Mouse (Mus musculus): ENCODE measurements around the gene Prmt3. TPM values are rescaled to one million over a fixed set of nuclear protein-coding genes. Genes with fewer than 3 reads are reported as not detected.

Prmt3 gene
- polyA plus RNA-seq, 1 experiment from 2014 or later, result 50.6 TPM

DNA sequence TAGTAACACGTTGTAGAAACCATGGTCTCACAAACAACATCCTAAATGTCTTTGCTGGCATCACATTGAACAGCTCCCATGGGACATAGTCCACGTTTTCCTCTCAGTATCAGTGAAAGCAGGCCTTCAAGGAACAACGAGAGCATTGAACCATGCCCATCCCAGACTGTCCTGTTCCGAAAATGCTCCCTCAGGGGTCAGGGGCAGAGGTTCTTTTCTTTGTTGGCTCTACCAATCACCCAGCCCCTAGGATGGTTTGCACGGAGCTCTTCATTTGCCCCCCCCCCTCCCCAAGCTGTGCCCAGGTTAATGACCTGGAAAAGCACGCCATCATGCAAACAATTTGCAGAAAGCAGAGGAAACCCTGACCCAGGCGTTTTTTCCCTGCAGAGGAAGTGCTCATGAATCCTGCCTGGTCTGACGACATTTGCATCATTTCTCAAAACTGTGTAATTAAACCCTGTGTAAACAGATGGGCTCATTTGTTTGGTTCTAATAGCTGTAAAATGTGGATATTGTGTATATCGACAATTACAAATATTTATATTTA, 123.9 kb downstream of the Prmt3 start:
- Histone ChIP-seq H3K9me3 (no peaks in the 10 kb centered on the region), H3K27ac (no peak overlapping the region), H3K36me3 (no peaks in the 10 kb centered on the region), H3K4me2 (replicated peaks) (no peak overlapping the region), H3K4me1 (replicated peaks) (0 out of 2 replicates have a peak, but pooled peaks cover 4% of the 10 kb centered on the region), H3K27me3 (peaks cover 57% of the 10 kb centered on the region), H3K9ac (replicated peaks) (no peak overlapping the region), H3K4me3 (replicated peaks) (no peak overlapping the region)
- no peak for ATAC-seq
- 37% methylated on average over 9 of the region's 9 CpGs for WGBS

DNA sequence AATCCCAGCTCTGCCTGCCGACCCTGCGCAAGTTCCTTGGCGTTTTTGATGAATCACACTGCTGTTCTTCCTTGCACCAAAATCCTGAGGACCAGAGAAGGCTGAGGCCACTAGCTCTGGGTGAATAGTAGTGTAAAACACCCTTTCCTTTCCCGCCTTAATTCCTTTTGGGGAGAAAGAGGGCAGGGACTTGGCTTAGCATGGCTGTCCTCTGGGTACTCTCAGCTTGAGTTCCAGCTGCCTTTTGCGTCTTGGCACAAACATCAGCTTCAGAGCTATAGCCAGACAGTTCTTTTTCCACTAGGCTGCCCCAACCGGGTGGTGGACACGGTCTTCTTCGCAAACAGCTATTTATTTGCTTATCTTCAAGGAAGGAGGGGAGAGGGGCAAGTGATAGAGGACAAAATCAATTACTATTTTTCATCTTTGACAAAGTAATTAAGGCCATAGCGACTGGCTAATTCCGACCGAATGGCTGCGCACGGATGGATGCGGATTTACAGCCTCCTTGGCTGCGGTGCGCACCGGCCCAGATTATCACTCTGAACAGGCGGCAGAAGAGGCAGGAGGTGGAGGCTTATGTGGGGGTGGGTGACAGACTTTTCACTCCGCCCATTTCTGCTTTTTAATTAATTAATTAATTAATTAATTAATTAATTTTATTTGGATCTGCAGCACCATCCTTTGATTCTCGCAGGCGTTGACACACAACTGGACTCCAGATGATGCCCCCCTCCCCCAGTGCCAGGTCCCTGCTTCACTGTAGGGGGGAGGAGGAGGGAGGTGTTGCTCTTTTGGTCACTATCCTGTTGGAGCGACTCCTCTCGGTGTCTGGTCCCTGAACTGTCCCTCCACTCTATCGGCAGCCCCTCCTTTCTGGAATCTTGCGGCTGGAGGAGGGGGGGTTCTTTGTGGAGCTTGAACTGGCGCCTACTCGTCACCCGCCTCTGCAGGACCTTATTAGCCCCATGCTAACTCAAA, 129.3 kb downstream of the Prmt3 start:
- Histone ChIP-seq H3K4me2 (replicated peaks) (peak overlapping the region; percentile 5), H3K27ac (no peak overlapping the region), H3K4me3 (replicated peaks) (0 out of 2 replicates have a peak overlapping the region, but pooled peaks have one; percentile 12), H3K9ac (replicated peaks) (no peak overlapping the region), H3K27me3 (peaks cover 94% of the 10 kb centered on the region), H3K36me3 (no peaks in the 10 kb centered on the region), H3K9me3 (no peaks in the 10 kb centered on the region), H3K4me1 (replicated peaks) (peaks cover 27% of the 10 kb centered on the region)
- 2% methylated on average over 28 of the region's 28 CpGs for WGBS
- 0 out of 2 replicates have a peak, but pooled peaks have one; percentile 32 for ATAC-seq

Other genes starting within 250 kb of the Prmt3 start
- gene Dbx1, start 141.5 kb upstream of the Prmt3 start, polyA plus RNA-seq (2015; fragmentation: Nextera tagmentation; extraction: Ambion mirVana), result 78.5 and 84.6 TPM in 2 replicates
- 3.5 and 4.5 TPM in 2 replicates for gene Htatip2, start 19.2 kb upstream of the Prmt3 start, polyA plus RNA-seq (2015; fragmentation: Nextera tagmentation; extraction: Ambion mirVana)
- gene Slc6a5, start 131.8 kb downstream of the Prmt3 start, polyA plus RNA-seq (2015; fragmentation: Nextera tagmentation; extraction: Ambion mirVana), result 0.30 and 0.32 TPM in 2 replicates
- gene Nell1, start 196.5 kb downstream of the Prmt3 start, polyA plus RNA-seq (2015; fragmentation: Nextera tagmentation; extraction: Ambion mirVana), result 7.1 and 7.9 TPM in 2 replicates